Mouse (Mus musculus) liver, adult (tissue): Measurements from ENCODE around the gene Nudcd3.

ENCODE experiments used
- GATA4 ChIP-seq: IDR thresholded peaks from 2 replicates; pipeline ENCODE4 v1.6.1; 2014; ENCODE audit warnings: mild to moderate bottlenecking, low read length; ENCODE audit not compliant: insufficient replicate concordance

Gene Nudcd3

GRCm38 (mm10) chr11:6108296-6108695 lies 91.9 kb downstream of the Nudcd3 start:
- no peak for TF ChIP-seq GATA4

GRCm38 (mm10) chr11:6107722-6108121 lies 92.5 kb downstream of the Nudcd3 start:
- TF ChIP-seq GATA4: no peak

GRCm38 (mm10) chr11:6104734-6105133 lies 95.5 kb downstream of the Nudcd3 start:
- no peak for TF ChIP-seq GATA4

GRCm38 (mm10) chr11:6086991-6087390 lies 113.2 kb downstream of the Nudcd3 start:
- TF ChIP-seq GATA4: no peak

GRCm38 (mm10) chr11:6078737-6079136 lies 121.5 kb downstream of the Nudcd3 start:
- TF ChIP-seq GATA4: no peak

- no peak for TF ChIP-seq GATA4
Measured at GRCm38 (mm10) chr11:6075618-6076066, 124.6 kb downstream of the Nudcd3 start.

GRCm38 (mm10) chr11:6068181-6068957 lies 131.8 kb downstream of the Nudcd3 start:
- no peak for TF ChIP-seq GATA4

- TF ChIP-seq GATA4: no peak
Measured at GRCm38 (mm10) chr11:6067160-6067559, 133.1 kb downstream of the Nudcd3 start.

GRCm38 (mm10) chr11:6066176-6066575 lies 134.0 kb downstream of the Nudcd3 start, which contains the start of gene Camk2b:
Gene Camk2b (minus strand): TSS chr11:6066362.
- no peak for TF ChIP-seq GATA4

GRCm38 (mm10) chr11:6065551-6066121 lies 134.6 kb downstream of the Nudcd3 start:
- no peak for TF ChIP-seq GATA4

GRCm38 (mm10) chr11:6065046-6065521 lies 135.1 kb downstream of the Nudcd3 start:
- TF ChIP-seq GATA4: no peak

- no peak for TF ChIP-seq GATA4
Measured at GRCm38 (mm10) chr11:6064215-6065045, 135.8 kb downstream of the Nudcd3 start.

- no peak for TF ChIP-seq GATA4
Measured at GRCm38 (mm10) chr11:6063501-6064214, 136.6 kb downstream of the Nudcd3 start.

- TF ChIP-seq GATA4: no peak
Measured at GRCm38 (mm10) chr11:6063065-6063464, 137.2 kb downstream of the Nudcd3 start.

- TF ChIP-seq GATA4: no peak
Measured at GRCm38 (mm10) chr11:6062329-6062728, 137.9 kb downstream of the Nudcd3 start.

- no peak for TF ChIP-seq GATA4
Measured at GRCm38 (mm10) chr11:6061891-6062290, 138.3 kb downstream of the Nudcd3 start.
